Mouse (Mus musculus) lung, adult 2 months (tissue): Measurements from ENCODE around the gene Dthd1.

ENCODE experiments used
- CTCF ChIP-seq: fragments of 200-500 bp; IDR thresholded peaks from 2 replicates; pipeline ENCODE4 v1.5.1; 2011; ENCODE audit warnings: mild to moderate bottlenecking, low read length, control low read depth; ENCODE audit not compliant: insufficient read depth
- POLR2A ChIP-seq: fragments of 200-500 bp; IDR thresholded peaks from 2 replicates; pipeline ENCODE4 v1.6.1; 2011; ENCODE audit warnings: low read depth, mild to moderate bottlenecking, control low read depth, low read length, borderline replicate concordance; ENCODE audit errors: extremely low read depth

DNA sequence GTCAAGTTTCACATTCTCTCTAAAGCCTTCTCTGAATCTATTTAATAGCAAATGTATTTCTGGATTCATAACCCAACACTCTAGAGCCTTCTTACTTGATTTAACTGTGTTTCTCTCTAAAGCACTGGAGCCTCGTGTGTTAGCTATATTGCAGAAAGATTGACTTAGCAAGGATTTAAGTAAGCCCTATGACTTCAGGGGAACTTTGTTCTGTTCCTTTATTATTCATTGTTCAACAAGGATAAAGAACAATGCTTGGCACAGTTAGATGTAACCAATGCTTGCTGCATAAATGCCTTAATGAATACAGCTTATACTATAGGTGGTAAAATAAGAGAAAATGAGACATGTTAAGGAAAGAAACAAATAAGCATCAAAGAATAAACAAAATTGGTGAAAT, 43.9 kb downstream of the Dthd1 start:
- TF ChIP-seq CTCF (no peak), POLR2A (no peak)
